Mouse (Mus musculus): ENCODE measurements at regions not wholly inside any gene's neighbourhood (a gene's known extent, or its start where the extent isn't known, plus 50 kb on each side); places are given as distances from the start of the nearest gene placed in this dataset.

GRCm38 (mm10) chr8:128076226-128076625, 282.2 kb upstream of the Nrp1 start:
- TF ChIP-seq CTCF (IDR thresholded peaks at IDR 0.05; ENCODE audit: borderline replicate concordance, insufficient read depth, low read length) (no peak), POLR2A (IDR thresholded peaks at IDR 0.05; ENCODE audit: low read depth, low read length) (no peak)
